Mouse (Mus musculus) neural tube, embryonic 13.5 days (tissue): ENCODE measurements around the gene Grm4. TPM values are rescaled to one million over a fixed set of nuclear protein-coding genes. Genes with fewer than 3 reads are reported as not detected.

Source experiments
- ATAC-seq: fragments of 200-750 bp; cut with Nextera tagmentation; 2 replicates; pipeline ENCODE4 v1.8.0; 2017; ENCODE audit warnings: low read depth, mild to moderate bottlenecking, moderate TSS enrichment, moderate library complexity
- H3K27ac ChIP-seq: fragments of 300-500 bp; sonication (generic); replicated peaks from 2 replicates; pipeline ENCODE4 v1.5.1; 2015; ENCODE audit warnings: moderate library complexity, mild to moderate bottlenecking, inconsistent platforms
- H3K27me3 ChIP-seq: fragments of 300-500 bp; sonication (generic); 2 replicates; pipeline ENCODE4 v1.6.1; 2015; ENCODE audit warnings: mild to moderate bottlenecking, inconsistent platforms
- H3K36me3 ChIP-seq: fragments of 300-500 bp; sonication (generic); 2 replicates; pipeline ENCODE4 v1.6.1; 2015; ENCODE audit warnings: mild to moderate bottlenecking, inconsistent platforms
- H3K4me1 ChIP-seq: fragments of 300-500 bp; sonication (generic); replicated peaks from 2 replicates; pipeline ENCODE4 v1.6.1; 2015; ENCODE audit warnings: inconsistent platforms
- H3K4me2 ChIP-seq: fragments of 300-500 bp; sonication (generic); 2 replicates; pipeline ENCODE4 v1.6.1; 2015; ENCODE audit warnings: inconsistent platforms, mild to moderate bottlenecking, moderate library complexity
- H3K4me3 ChIP-seq: fragments of 300-500 bp; sonication (generic); 2 replicates; pipeline ENCODE4 v1.5.1; 2015; ENCODE audit warnings: mild to moderate bottlenecking, inconsistent platforms
- H3K9ac ChIP-seq: fragments of 300-500 bp; sonication (generic); 2 replicates; pipeline ENCODE4 v1.6.1; 2015; ENCODE audit warnings: moderate library complexity, mild to moderate bottlenecking, inconsistent platforms
- H3K9me3 ChIP-seq: fragments of 300-500 bp; sonication (generic); 2 replicates; pipeline ENCODE4 v1.6.1; 2016; ENCODE audit warnings: inconsistent platforms
- WGBS: fragments of 180-500 bp; shearing (Covaris S2); methylation state at CpG from one replicate; pipeline ENCODE4 v1.1.7; 2015; 5-methylcytosine and 5-hydroxymethylcytosine counted together
- polyA plus RNA-seq: library from polyadenylated mRNA; unstranded; fragments of >200 nt; fragmentation: Nextera tagmentation; extraction: Ambion mirVana; gene quantifications from 2 replicates; pipeline ENCODE4 v1.2.1, GENCODE M21; 2015

The Grm4 gene
- polyA plus RNA-seq, 1 experiment from 2014 or later = 3.5 TPM

DNA sequence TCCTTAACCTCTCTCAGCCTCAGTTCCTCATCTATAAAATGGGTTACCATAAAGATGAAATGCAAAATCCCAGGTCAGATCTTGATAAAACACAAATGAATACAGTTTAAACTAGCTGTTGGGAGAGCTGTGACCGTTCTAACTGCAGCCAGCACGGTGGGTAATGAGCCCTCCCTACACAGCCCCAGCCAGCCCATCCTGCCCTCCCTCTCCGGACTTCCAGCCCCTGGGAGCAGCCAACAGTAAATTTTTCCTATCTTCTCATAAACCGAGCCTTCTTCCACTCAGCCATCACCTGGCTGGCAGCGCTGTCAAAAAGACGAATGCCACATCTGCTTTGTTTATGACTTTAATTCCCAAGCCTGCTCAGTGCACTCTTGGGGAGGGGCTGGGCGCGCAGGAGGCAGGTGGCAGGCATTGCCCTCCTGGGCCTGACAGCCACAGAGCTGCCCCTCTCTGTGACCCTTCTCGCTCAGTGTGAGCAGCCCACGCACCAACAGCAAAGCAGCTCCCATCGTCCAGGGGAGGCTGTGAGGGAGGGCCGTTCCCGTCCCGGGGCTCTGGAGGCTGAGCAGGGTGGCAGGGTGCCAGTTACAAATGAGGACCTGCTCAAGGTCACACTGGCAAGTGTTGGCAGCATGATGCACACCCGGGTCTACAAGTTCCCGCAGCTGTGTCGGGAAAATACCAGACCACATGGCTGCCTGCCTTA lies 75.7 kb downstream of the Grm4 start:
- Histone ChIP-seq H3K9ac (no peak overlapping the region), H3K27ac (peak overlapping the region; percentile 76)

DNA sequence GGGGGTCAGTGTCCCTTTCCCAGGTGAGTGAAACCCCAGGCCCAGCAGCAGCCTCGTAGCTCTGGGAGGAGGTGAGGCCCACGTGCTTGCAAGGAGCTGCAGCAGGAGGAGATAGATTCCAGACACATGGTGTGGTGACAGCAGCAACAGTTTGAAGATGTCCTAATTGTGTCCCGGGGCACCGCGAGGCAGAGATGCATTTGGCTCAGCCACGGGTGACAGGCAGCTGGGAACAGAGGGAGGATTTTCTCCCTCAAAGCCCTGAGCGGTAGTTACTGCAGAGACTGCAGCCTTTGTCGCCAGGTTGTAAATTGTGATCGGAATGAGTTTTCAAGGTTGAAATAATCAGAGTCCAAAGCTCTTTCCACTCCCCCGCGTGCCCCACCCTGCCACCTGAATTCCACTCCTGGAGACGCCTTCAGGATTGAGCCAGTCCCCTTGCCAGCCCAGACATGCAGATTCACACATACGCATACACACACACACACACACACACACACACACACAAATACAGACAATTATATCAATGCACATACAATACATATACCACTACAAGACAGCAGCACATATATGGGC lies 78.6 kb downstream of the Grm4 start:
- 0 out of 2 replicates have a peak, but pooled peaks cover 7% of the 10 kb centered on the region for H3K27me3 ChIP-seq
- no peak overlapping the region for H3K4me2 ChIP-seq
- H3K36me3 ChIP-seq = no peaks in the 10 kb centered on the region
- 0 out of 2 replicates have a peak overlapping the region, but pooled peaks have one; percentile 12 for H3K9ac ChIP-seq
- WGBS = 28% methylated on average over 13 of the region's 13 CpGs
- H3K4me3 ChIP-seq = no peak overlapping the region
- peaks cover 36% of the 10 kb centered on the region for H3K4me1 ChIP-seq
- no peaks in the 10 kb centered on the region for H3K9me3 ChIP-seq
- H3K27ac ChIP-seq = peak overlapping the region; percentile 62; the same call in 1 of the 2 replicates
- no peak for ATAC-seq

More for the DNA sequence above, 75.7 kb downstream of the Grm4 start:
- no peaks in the 10 kb centered on the region for H3K36me3 ChIP-seq
- H3K4me1 ChIP-seq = peaks cover 45% of the 10 kb centered on the region
- H3K4me3 ChIP-seq = no peak overlapping the region
- WGBS = 33% methylated on average over 17 of the region's 17 CpGs
- ATAC-seq = peak; percentile 66
- H3K9me3 ChIP-seq = no peaks in the 10 kb centered on the region
- no peak overlapping the region for H3K4me2 ChIP-seq
- no peaks in the 10 kb centered on the region for H3K27me3 ChIP-seq

GRCm38 (mm10) chr17:27441778-27442177 lies 79.4 kb downstream of the Grm4 start:
- no peak overlapping the region for H3K4me2 ChIP-seq
- H3K9ac ChIP-seq = no peak overlapping the region
- no peak overlapping the region for H3K4me3 ChIP-seq
- no peaks in the 10 kb centered on the region for H3K36me3 ChIP-seq
- peaks cover 33% of the 10 kb centered on the region for H3K4me1 ChIP-seq
- no peaks in the 10 kb centered on the region for H3K9me3 ChIP-seq
- ATAC-seq = no peak
- H3K27me3 ChIP-seq = 0 out of 2 replicates have a peak, but pooled peaks cover 7% of the 10 kb centered on the region
- 72% methylated on average over 7 of the region's 7 CpGs for WGBS
- H3K27ac ChIP-seq = peak overlapping the region; percentile 62; the same call in 1 of the 2 replicates

GRCm38 (mm10) chr17:27435799-27436198 lies 85.4 kb downstream of the Grm4 start:
- Histone ChIP-seq H3K4me2 (no peak overlapping the region), H3K36me3 (no peaks in the 10 kb centered on the region), H3K9me3 (no peaks in the 10 kb centered on the region), H3K27ac (peak overlapping the region; percentile 42; the same call in 1 of the 2 replicates), H3K4me1 (peaks cover 44% of the 10 kb centered on the region), H3K9ac (no peak overlapping the region), H3K27me3 (peaks cover 11% of the 10 kb centered on the region), H3K4me3 (no peak overlapping the region)
- no peak for ATAC-seq
- 35% methylated on average over 13 of the region's 13 CpGs for WGBS

DNA sequence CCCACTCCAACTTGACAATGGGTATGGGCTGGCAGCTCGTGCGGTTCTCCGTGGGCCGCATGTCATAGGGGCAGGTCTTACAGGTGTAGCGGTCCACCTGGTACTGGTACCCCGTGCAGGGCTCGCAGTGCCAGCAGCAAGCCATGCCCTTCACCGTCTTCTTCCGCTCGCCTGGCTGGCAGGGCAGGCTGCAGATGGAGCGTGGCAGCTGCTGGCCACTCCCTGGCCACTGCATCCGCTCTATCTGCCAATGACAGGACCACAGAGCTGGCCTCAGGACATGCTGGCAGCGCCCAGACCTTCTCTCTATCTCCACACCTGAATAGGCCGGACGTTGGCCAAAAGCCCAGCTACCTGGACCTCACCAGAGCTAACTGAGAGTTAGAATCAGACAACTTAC lies 86.0 kb downstream of the Grm4 start:
- peaks cover 46% of the 10 kb centered on the region for H3K4me1 ChIP-seq
- no peak for ATAC-seq
- 0 out of 2 replicates have a peak overlapping the region, but pooled peaks have one; percentile 42 for H3K27ac ChIP-seq
- WGBS = 96% methylated on average over 15 of the region's 15 CpGs
- H3K4me2 ChIP-seq = no peak overlapping the region
- no peaks in the 10 kb centered on the region for H3K9me3 ChIP-seq
- no peaks in the 10 kb centered on the region for H3K36me3 ChIP-seq
- no peak overlapping the region for H3K4me3 ChIP-seq
- no peak overlapping the region for H3K9ac ChIP-seq
- peaks cover 11% of the 10 kb centered on the region for H3K27me3 ChIP-seq

DNA sequence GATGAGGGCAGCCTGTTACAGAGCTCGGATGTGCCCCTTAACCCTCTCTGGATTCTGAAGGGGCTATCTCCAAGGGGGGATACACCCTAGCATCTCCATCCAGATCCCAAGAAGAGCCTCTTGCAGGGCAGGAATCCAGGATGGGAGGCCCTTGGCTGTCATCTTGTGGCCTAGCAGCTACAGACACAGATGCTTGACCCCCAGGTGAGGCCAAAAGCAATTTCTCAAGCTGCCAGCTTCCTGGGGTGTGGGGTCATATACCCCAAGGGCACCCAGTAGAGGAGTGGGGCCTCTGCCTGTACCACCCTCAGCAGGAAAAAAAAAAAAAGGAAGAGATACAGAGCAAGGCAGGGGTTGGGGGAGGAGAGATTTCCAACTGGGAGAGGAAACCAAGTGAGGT lies 87.1 kb downstream of the Grm4 start:
- peaks cover 55% of the 10 kb centered on the region for H3K4me1 ChIP-seq
- WGBS = 88% methylated on average over 1 of the region's 1 CpGs

GRCm38 (mm10) chr17:27433179-27433680 lies 88.0 kb downstream of the Grm4 start:
- ATAC-seq = no peak
- Histone ChIP-seq H3K9me3 (peaks cover 7% of the 10 kb centered on the region), H3K4me2 (no peak overlapping the region), H3K4me3 (no peak overlapping the region), H3K9ac (no peak overlapping the region; the same call in 1 of the 2 replicates), H3K27ac (no peak overlapping the region), H3K36me3 (0 out of 2 replicates have a peak, but pooled peaks cover 3% of the 10 kb centered on the region), H3K4me1 (peaks cover 55% of the 10 kb centered on the region), H3K27me3 (peaks cover 9% of the 10 kb centered on the region)
- 32% methylated on average over 3 of the region's 3 CpGs for WGBS

More for the DNA sequence above, 87.1 kb downstream of the Grm4 start:
- Histone ChIP-seq H3K4me2 (no peak overlapping the region), H3K36me3 (no peaks in the 10 kb centered on the region), H3K9me3 (no peaks in the 10 kb centered on the region), H3K27ac (no peak overlapping the region), H3K9ac (no peak overlapping the region), H3K4me3 (no peak overlapping the region), H3K27me3 (peaks cover 11% of the 10 kb centered on the region)
- ATAC-seq = no peak

DNA sequence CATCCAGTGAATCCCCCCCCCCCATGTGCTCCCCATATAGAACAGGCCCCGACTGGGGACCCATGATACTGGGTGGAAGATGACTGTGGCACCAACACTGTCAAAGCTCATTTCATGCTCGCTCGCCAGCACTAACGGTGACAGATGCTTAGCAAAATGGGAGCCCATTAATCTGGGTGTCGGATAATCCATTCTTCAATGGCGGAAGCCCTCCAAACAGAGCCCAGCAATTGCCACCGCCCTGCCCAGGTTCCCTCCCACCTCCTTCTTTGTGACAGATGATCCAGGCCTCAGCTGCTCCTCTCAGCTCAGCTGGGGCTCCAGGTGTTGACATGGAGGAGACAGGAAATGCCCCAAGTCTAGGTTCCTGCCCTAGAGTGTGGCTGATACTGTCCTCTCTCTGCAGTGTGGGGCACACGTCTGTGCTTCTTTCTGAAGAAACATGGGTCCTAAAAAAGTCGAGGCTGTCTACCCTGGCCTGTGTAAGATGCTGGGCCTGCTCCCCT lies 89.0 kb downstream of the Grm4 start:
- ATAC-seq = no peak
- Histone ChIP-seq H3K27me3 (peaks cover 4% of the 10 kb centered on the region), H3K4me3 (no peak overlapping the region), H3K36me3 (0 out of 2 replicates have a peak, but pooled peaks cover 3% of the 10 kb centered on the region), H3K27ac (peak overlapping the region; percentile 38; the same call in 1 of the 2 replicates), H3K9me3 (peaks cover 10% of the 10 kb centered on the region), H3K4me1 (peaks cover 55% of the 10 kb centered on the region), H3K9ac (no peak overlapping the region), H3K4me2 (no peak overlapping the region)
- 21% methylated on average over 9 of the region's 9 CpGs for WGBS

GRCm38 (mm10) chr17:27431049-27431839 lies 90.0 kb downstream of the Grm4 start:
- no peak for ATAC-seq
- H3K27ac ChIP-seq = no peak overlapping the region
- H3K9ac ChIP-seq = no peak overlapping the region
- H3K4me3 ChIP-seq = no peak overlapping the region
- H3K27me3 ChIP-seq = peaks cover 4% of the 10 kb centered on the region
- no peak overlapping the region for H3K4me2 ChIP-seq
- H3K9me3 ChIP-seq = peaks cover 10% of the 10 kb centered on the region
- WGBS = 85% methylated on average over 26 of the region's 26 CpGs
- peaks cover 54% of the 10 kb centered on the region for H3K4me1 ChIP-seq
- 0 out of 2 replicates have a peak, but pooled peaks cover 3% of the 10 kb centered on the region for H3K36me3 ChIP-seq

DNA sequence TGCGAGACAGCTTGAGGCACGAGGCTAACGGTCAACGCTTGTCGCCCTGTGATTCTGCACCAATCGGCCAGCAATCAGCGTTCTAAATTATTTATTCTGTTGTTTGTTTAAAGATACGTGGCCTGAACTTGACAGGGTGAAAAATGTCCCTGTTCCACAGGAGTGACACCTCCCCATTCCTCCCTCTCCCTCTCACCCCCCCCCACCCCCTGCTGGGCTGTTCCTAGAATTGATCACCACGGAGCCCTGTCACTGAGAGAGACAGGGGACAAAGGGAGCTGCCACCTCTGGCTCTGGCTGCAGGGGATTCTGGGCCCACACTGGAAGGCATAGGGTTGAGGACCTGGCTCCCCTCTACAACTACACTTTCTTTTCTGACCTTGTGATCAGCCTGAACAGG lies 91.4 kb downstream of the Grm4 start:
- Histone ChIP-seq H3K4me1 (peaks cover 39% of the 10 kb centered on the region), H3K4me2 (no peak overlapping the region), H3K9ac (no peak overlapping the region; the same call in 1 of the 2 replicates), H3K4me3 (no peak overlapping the region), H3K27ac (no peak overlapping the region), H3K36me3 (0 out of 2 replicates have a peak, but pooled peaks cover 3% of the 10 kb centered on the region), H3K27me3 (peaks cover 4% of the 10 kb centered on the region), H3K9me3 (peaks cover 10% of the 10 kb centered on the region)
- no peak for ATAC-seq
- WGBS = 27% methylated on average over 9 of the region's 9 CpGs

DNA sequence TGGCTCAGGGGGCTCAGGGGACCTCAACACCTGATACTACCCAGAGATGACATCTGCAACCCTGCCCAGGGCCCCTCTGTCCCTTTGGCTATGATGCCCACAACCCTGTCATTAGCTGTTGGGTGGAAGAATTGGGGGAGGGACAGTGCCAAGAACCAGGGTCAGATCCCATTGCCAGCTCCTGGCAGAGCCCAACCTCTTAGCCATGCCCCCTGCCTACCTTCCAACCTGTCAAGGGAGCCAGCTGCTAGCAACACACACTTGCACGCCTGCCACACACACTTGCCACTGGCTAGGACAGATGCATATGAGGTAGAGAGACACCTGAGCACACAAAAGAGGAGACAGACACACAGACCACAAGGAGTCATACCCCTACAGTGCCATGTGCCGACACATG lies 96.2 kb downstream of the Grm4 start:
- 94% methylated on average over 2 of the region's 2 CpGs for WGBS

More for the DNA sequence above, 96.2 kb downstream of the Grm4 start:
- peaks cover 10% of the 10 kb centered on the region for H3K9me3 ChIP-seq
- H3K4me3 ChIP-seq = no peak overlapping the region
- H3K4me2 ChIP-seq = no peak overlapping the region
- H3K36me3 ChIP-seq = 0 out of 2 replicates have a peak, but pooled peaks cover 3% of the 10 kb centered on the region
- no peak overlapping the region for H3K9ac ChIP-seq
- ATAC-seq = no peak
- H3K4me1 ChIP-seq = peaks cover 40% of the 10 kb centered on the region
- H3K27me3 ChIP-seq = no peaks in the 10 kb centered on the region; the same call in 1 of the 2 replicates
- H3K27ac ChIP-seq = no peak overlapping the region
